Mouse (Mus musculus) bone marrow macrophage, adult 2 months (primary cell): ENCODE measurements around the gene Vash2.

Experiments
- CTCF ChIP-seq: IDR thresholded peaks from 2 replicates; pipeline ENCODE4 v1.5.1; 2012; ENCODE audit warnings: low read depth, mild to moderate bottlenecking, low read length, moderate library complexity
- POLR2A ChIP-seq: IDR thresholded peaks from 2 replicates; pipeline ENCODE4 v1.6.1; 2012; ENCODE audit warnings: mild to moderate bottlenecking, low read depth, low read length, borderline replicate concordance

- TF ChIP-seq CTCF (no peak), POLR2A (no peak)
These were observed 30.7 kb downstream of the Vash2 start for GRCm38 (mm10) chr1:190948439-190948838.
